Mouse (Mus musculus) cerebellum, adult 11 months (tissue): ENCODE measurements around the gene Upk2.
A peak's percentile ranks its signal among the peaks of the same experiment; 100 is the strongest.

Experiments used
- DNase-seq: peaks from one replicate; pipeline ENCODE4 v3.0.0; 2022

Upk2 gene

GRCm38 (mm10) chr9:44406906-44407751 lies 47.6 kb downstream of the Upk2 start, which contains the start of the genes Rps25 and Trappc4:
Gene Rps25, plus strand, starts transcription at chr9:44407139.
Gene Trappc4, minus strand, starts transcription at chr9:44407600.
- peak; percentile 89 for DNase-seq

- no peak for DNase-seq
These were observed 49.8 kb downstream of the Upk2 start for GRCm38 (mm10) chr9:44405011-44405410.
